Mouse (Mus musculus): Measurements from ENCODE around the gene Psmc3. TPM values are rescaled to one million over a fixed set of nuclear protein-coding genes. Genes with fewer than 3 reads are reported as not detected.

The Psmc3 gene
- total RNA-seq, 2 experiments from 2014 or later: 223 to 229 TPM

- intact Hi-C loops (cut with DNase I): no loop called here
- no peak for DNase-seq
These were observed 24.7 kb downstream of the Psmc3 start for GRCm38 (mm10) chr2:91078314-91079025.

DNA sequence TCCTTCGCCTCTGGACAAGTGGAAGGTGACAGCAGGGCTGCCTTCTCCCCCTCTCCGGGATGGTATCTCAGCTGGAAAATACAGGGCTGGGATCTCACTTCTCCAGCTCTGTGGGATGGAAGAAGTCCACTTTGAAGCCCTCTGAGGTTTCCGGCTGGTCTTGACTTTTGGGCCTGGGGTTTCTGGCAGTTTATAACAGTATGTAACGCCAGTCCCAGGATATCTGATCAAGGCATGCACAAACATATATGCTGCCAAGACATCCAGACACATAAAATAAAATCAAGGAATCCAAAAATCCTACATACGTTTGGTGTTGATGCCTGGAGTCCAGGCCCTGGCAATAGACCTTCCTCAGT is 25.2 kb downstream of the Psmc3 start:
- DNase-seq: no peak
- intact Hi-C loops (cut with DNase I): no loop called here

DNA sequence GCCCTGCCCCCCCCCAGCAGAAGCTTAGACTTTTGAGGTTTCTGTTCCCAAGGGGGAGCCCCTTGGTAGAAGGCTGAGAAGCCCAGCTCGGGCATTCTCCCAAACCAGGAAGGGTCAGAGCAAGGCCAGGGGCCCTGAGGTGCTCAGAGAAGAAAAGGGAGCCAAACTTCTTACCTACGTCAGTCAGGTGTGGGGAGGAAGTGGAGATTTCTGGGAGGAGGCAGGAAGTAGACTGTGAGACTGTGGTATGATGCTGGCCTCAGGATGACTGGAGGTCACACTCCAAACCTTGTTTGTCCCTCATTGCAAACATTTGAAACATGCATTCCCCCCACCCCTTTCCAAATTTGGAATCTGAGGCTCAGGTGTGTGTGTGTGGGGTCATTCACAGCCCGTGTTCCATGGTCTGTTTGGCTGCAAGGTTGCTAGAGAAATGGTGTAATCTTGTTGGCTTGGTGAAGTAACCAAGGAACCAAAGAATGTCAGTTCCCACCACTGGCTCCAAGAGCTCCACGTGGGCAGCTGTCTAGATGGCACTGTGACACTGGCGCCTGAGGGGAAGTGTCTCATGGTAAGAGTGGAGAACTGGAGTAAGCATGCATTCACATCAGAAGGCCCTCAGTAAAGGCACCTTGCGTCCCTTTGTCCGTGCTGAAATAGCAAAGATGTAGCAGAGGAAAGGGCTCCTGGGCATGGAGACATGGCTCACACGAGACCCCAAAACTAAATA is 27.1 kb downstream of the Psmc3 start:
- no peak for DNase-seq
- intact Hi-C loops (cut with DNase I): no loop called here

GRCm38 (mm10) chr2:91081775-91082695 is 28.2 kb downstream of the Psmc3 start, which contains the start of gene Spi1:
Gene Spi1 (plus strand): TSS chr2:91082390.
- intact Hi-C loops (cut with DNase I): no loop called here
- no peak for DNase-seq

DNA sequence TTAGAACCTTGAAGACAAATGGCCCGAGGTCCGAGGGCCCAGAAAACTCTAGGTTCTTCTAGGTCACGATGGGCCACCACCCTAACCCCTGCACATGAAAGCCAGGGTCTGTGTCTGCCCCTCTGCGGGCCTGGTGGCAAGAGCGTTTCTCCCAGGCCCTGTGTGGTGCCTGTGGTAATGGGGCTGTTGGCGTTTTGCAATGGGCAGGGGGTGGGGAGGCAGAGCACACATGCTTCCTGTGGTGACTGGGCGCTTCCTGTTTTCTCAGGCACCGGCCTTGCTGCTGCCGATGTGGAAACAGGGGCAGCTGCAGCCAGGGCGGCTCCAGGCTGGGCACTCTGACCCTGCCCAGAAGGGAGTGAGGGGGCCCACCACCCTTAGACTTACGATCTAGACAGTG is 29.0 kb downstream of the Psmc3 start:
- intact Hi-C loops (cut with DNase I): no loop called here
- DNase-seq: no peak

- intact Hi-C loops (cut with DNase I): no loop called here
- no peak for DNase-seq
These were observed 29.6 kb downstream of the Psmc3 start for GRCm38 (mm10) chr2:91083366-91083940.

DNA sequence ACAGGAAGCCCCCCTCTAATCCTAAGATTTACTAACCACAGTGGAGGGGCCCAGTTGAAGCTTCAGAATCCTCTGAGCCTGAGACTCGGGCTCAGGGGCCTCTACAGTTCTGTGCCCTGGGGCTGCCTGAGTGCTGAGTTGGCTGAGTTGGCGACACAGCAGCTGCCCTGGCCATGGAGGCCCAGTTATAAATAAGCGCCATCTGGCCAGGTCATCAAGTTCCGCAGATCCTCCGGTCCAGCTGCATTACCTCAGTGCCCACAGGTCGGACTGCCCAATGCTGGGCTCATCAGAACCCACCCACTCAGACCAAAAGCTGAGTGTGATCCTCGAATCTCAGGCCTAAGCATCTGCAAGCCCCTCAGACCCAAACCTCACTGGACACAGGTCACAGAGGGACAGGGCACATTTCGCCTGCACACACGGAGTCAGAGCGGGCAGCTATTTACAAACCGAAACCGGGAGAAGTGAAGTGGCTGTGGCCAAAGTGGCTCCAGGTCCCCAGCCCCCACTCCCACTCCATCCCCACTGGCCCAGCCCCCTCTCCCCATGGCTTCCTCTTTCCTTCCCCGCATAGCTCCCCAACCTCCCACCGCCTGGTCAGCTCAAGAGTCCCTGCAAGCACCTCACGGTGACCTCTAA is 30.5 kb downstream of the Psmc3 start:
- intact Hi-C loops (cut with DNase I): no loop called here
- DNase-seq: peak; percentile 69 to 75

DNA sequence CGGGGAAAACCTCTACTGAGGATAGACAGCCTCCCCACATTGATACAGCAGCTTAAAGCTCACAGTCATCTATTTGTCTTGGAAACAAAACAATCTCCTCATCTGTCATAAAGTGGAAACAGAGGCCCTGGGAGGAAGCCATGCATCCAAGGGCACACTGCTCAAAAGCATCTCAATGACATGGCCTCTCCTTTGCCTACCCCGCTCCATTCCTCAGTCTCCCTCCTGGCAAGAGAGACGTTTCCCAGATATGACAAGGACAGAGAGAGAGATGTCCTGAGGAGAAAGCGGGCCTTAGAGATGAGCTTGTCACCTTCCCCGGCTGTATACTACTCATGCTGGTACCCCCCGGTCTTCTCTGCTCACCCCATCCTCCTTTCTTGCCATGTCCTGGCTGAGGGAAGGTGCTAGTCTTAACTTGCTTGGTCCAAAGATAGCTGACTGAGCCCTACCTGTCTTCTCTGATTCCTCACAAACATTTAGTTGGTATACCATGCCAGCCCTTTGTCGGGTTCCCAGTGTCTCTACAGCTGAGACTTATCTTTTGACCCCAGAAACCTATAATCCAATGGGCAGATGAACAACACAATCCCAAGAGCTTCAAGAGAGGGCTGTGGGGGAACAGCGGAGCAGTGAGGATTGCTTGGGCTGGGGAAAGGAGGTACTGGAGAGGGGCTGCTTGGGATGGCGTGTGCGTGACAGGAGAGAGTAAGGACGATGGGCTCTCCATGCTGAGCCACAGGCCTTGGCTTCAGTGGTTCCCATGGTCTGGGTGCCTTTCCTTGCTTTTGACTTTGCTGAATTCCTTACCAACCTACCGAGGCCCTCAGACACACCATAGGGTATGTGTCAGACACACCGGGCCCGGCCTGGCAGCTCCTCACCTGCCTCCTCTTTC is 31.9 kb downstream of the Psmc3 start:
- no peak for DNase-seq
- intact Hi-C loops (cut with DNase I): no loop called here

GRCm38 (mm10) chr2:91086392-91087237 is 32.8 kb downstream of the Psmc3 start:
- intact Hi-C loops (cut with DNase I): no loop called here
- no peak for DNase-seq

- no peak for DNase-seq
- intact Hi-C loops (cut with DNase I): no loop called here
These were observed 33.6 kb downstream of the Psmc3 start for GRCm38 (mm10) chr2:91087453-91087852.

DNA sequence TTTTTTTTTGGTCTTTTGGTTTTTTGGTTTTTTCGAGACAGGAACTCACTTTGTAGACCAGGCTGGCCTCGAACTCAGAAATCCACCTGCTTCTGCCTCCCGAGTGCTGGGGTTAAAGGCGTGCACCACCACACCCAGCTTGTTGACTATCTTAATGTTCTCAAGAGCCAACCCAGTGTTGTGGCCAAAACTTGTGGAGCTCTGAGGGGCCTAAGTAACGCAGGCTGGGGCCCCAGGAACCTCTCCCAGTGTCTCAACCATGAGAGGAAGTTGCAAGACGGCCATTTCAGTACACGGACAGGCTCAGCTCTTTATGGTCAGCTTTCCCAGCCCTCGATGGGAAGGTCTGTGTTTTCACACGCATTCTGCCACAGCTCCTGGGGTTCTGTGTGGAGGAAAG is 35.2 kb downstream of the Psmc3 start:
- DNase-seq: no peak

GRCm38 (mm10) chr2:91090208-91090607 is 36.4 kb downstream of the Psmc3 start:
- DNase-seq: no peak
- intact Hi-C loops (cut with DNase I): no loop called here

More for the DNA sequence above, 35.2 kb downstream of the Psmc3 start:
- intact Hi-C loops (cut with DNase I): no loop called here

DNA sequence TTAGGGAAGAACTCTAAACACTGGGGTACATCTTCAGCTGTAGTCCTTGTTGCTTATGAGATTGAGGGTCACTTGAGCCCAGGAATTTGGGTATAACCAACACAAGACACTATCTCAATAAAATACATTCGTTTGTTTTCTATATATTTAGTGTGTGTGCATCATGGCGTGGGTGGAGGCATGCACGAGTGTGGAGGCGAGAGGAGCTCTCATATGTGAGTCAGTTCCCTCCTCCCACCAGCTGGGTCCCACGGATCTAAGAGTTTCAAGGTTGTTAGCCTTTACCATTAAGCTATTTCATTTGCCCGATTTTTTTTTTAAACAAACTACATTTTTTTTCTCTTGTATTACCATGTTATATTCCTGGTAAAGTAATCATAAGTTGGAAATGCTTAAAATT is 37.0 kb downstream of the Psmc3 start:
- no peak for DNase-seq
- intact Hi-C loops (cut with DNase I): no loop called here

- no peak for DNase-seq
- intact Hi-C loops (cut with DNase I): no loop called here
These were observed 42.7 kb downstream of the Psmc3 start for GRCm38 (mm10) chr2:91096524-91096923.

- DNase-seq: no peak
- intact Hi-C loops (cut with DNase I): no loop called here
These were observed 43.2 kb downstream of the Psmc3 start for GRCm38 (mm10) chr2:91097015-91097414.

GRCm38 (mm10) chr2:91098156-91098555 is 44.3 kb downstream of the Psmc3 start:
- intact Hi-C loops (cut with DNase I): no loop called here
- DNase-seq: no peak

DNA sequence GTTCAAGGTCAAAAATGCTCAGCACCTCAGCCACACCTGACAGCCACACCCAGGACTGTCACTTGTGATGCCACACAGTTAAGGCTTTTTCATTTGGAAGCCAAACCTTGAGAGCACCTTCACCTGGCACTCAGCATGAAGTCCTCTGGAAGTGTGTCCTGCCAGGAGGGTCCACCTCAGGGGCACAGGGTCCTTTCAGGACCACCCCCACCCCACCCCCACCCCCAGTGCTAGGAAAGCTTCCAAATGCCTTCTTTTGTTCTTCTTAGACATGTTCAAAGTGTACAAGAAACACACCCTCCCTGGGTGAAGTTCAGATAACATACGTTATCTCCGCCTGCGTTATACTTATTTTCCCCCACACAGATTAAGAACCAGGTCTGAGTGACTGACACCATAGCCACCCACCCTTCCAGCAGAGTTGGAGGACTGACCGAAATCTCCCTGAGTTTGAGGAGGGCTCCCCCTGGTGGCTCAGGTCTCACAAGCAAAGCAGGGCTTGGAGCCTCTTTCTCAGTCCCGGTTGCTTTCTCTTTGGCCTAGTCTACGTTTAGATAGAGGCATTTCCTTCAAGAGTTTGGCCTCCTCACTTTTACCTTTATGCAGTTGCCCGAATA is 47.4 kb downstream of the Psmc3 start:
- intact Hi-C loops (cut with DNase I): loop anchor here (1.0 to 5.0 kb wide), 2 partner anchors 31 to 234 kb away; partner anchors contain the start of gene Slc39a13
- DNase-seq: peak; percentile 86 to 91

GRCm38 (mm10) chr2:91108156-91108555 is 54.3 kb downstream of the Psmc3 start:
- intact Hi-C loops (cut with DNase I): no loop called here
- DNase-seq: no peak

All from gastrocnemius, postnatal 36 days (tissue).